Mouse (Mus musculus) C2C12 (cell line): ENCODE measurements around the gene Adamts17.

Experiments used
- CTCF ChIP-seq: IDR thresholded peaks from one replicate; pipeline ENCODE4 v1.5.1; 2011; ENCODE audit not compliant: control insufficient read depth, insufficient read depth, insufficient read length
- MAX ChIP-seq: IDR thresholded peaks from one replicate; pipeline ENCODE4 v1.6.1; 2011; ENCODE audit warnings: mild to moderate bottlenecking, control low read depth
- MYOD1 ChIP-seq: IDR thresholded peaks from one replicate; pipeline ENCODE4 v1.6.1; 2011; ENCODE audit warnings: low read depth; ENCODE audit not compliant: control insufficient read depth, insufficient read length
- MYOG ChIP-seq: IDR thresholded peaks from one replicate; pipeline ENCODE4 v1.6.1; 2011; ENCODE audit not compliant: control insufficient read depth, insufficient read length; ENCODE audit errors: extremely low read depth
- USF1 ChIP-seq: IDR thresholded peaks from one replicate; pipeline ENCODE4 v1.6.1; 2011; ENCODE audit warnings: low read depth, mild to moderate bottlenecking, control low read depth, moderate library complexity

DNA sequence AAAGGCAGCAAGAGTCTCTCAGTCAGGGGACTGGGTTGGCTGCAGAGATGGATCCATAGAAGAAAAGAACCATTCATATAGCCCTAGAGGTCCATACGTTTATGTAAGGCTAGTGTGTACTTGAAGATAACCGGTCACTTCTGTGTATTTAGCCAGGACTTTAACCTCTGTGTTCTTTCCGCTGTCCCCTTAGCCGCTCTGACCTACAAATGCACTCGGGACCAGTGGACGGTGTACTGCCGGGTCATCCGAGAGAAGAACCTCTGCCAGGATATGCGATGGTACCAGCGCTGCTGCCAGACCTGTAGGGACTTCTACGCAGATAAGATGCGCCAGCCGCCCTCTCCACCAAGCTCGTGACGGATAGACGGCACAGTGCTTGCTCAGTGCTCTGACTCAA, 310.2 kb downstream of the Adamts17 start:
- TF ChIP-seq CTCF (no peak), MYOD1 (no peak), MYOG (no peak), USF1 (no peak), MAX (no peak)
